Mouse (Mus musculus): ENCODE measurements around the gene Rpusd3. TPM values are rescaled to one million over a fixed set of nuclear protein-coding genes. Genes with fewer than 3 reads are reported as not detected.

Rpusd3 gene
- polyA plus RNA-seq, 1 experiment from 2014 or later, result 21.5 TPM

GRCm38 (mm10) chr6:113455007-113455406 lies 35.9 kb upstream of the Rpusd3 start:
- 35% methylated on average over 5 of the region's 5 CpGs for WGBS
- no peak for TF ChIP-seq CTCF (IDR thresholded peaks at IDR 0.05; ENCODE audit: low read depth)
- no peak overlapping the region for H3K9ac ChIP-seq (ENCODE audit: low read depth, low read length)
- no peak overlapping the region for H3K27ac ChIP-seq (ENCODE audit: low read depth, low read length)
- no peak overlapping the region for H3K4me2 ChIP-seq (replicated peaks; ENCODE audit: low read depth)
- peak; percentile 48; the same call in 1 of the 2 replicates for ATAC-seq
- H3K4me1 ChIP-seq (replicated peaks; ENCODE audit: control insufficient read depth, insufficient read depth, low read length), result no peaks in the 10 kb centered on the region
- H3K27me3 ChIP-seq (replicated peaks; ENCODE audit: control insufficient read depth, insufficient read depth, low read length), result no peaks in the 10 kb centered on the region
- H3K36me3 ChIP-seq (ENCODE audit: control insufficient read depth, insufficient read depth), result no peaks in the 10 kb centered on the region
- H3K4me3 ChIP-seq (ENCODE audit: low read depth, low read length), result no peak overlapping the region
- no peaks in the 10 kb centered on the region for H3K9me3 ChIP-seq (ENCODE audit: control insufficient read depth)

GRCm38 (mm10) chr6:113451839-113452238 lies 32.7 kb upstream of the Rpusd3 start:
- TF ChIP-seq CTCF (IDR thresholded peaks at IDR 0.05; ENCODE audit: low read depth), result no peak
- 79% methylated on average over 2 of the region's 2 CpGs for WGBS
- no peaks in the 10 kb centered on the region for H3K4me1 ChIP-seq (replicated peaks; ENCODE audit: control insufficient read depth, insufficient read depth, low read length)
- no peak for ATAC-seq
- no peak overlapping the region for H3K27ac ChIP-seq (ENCODE audit: low read depth, low read length)
- no peak overlapping the region for H3K4me2 ChIP-seq (replicated peaks; ENCODE audit: low read depth)
- H3K9ac ChIP-seq (ENCODE audit: low read depth, low read length), result no peak overlapping the region
- no peaks in the 10 kb centered on the region for H3K9me3 ChIP-seq (ENCODE audit: control insufficient read depth)
- H3K36me3 ChIP-seq (ENCODE audit: control insufficient read depth, insufficient read depth), result peaks cover 19% of the 10 kb centered on the region
- no peaks in the 10 kb centered on the region for H3K27me3 ChIP-seq (replicated peaks; ENCODE audit: control insufficient read depth, insufficient read depth, low read length)
- H3K4me3 ChIP-seq (ENCODE audit: low read depth, low read length), result no peak overlapping the region

- ATAC-seq, result no peak
- 95% methylated on average over 4 of the region's 4 CpGs for WGBS
- H3K4me3 ChIP-seq (ENCODE audit: low read depth, low read length), result no peak overlapping the region
These were observed 28.5 kb upstream of the Rpusd3 start for GRCm38 (mm10) chr6:113447639-113448038.

DNA sequence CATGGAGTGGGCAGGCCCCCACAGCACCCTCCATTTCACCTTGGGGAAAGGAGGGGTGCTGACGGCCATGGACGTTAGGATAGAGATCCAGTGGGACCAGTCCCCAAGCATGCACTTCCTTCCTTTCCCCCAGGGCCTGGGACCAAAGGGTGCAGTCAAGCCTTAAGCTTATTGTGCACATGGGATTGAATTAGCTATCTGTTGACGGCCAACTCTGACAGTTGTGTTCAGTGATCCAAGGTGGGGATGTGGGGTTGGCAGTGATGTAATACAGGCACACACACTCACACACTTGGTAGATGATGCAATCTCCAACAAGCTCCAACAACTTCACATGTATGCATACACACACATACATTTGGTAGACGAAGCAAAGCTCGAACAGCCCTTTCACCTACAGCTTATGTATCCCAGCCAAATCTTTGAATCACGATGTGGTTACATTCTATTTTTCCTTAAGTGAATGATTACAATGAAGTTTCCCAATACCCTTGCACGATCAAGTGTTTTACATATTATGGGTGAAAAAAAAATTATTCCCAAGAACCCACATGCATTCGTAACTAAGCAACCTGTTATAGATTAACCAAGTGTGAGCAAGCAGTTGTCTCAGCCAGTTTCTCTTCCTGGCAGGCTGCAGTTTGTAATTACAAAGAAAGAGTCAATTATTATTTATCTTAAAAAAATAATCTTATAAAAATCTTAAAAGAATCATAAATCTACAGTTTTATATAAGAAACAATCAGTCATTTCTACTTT lies 25.2 kb upstream of the Rpusd3 start:
- no peak for TF ChIP-seq CTCF (IDR thresholded peaks at IDR 0.05; ENCODE audit: low read depth)
- H3K9me3 ChIP-seq (ENCODE audit: control insufficient read depth), result no peaks in the 10 kb centered on the region
- H3K27ac ChIP-seq (ENCODE audit: low read depth, low read length), result peak overlapping the region; percentile 41; the same call in 1 of the 2 replicates
- H3K27me3 ChIP-seq (replicated peaks; ENCODE audit: control insufficient read depth, insufficient read depth, low read length), result no peaks in the 10 kb centered on the region
- no peak overlapping the region for H3K9ac ChIP-seq (ENCODE audit: low read depth, low read length)
- no peak overlapping the region for H3K4me3 ChIP-seq (ENCODE audit: low read depth, low read length)
- peak; percentile 25; the same call in 1 of the 2 replicates for ATAC-seq
- no peaks in the 10 kb centered on the region for H3K4me1 ChIP-seq (replicated peaks; ENCODE audit: control insufficient read depth, insufficient read depth, low read length)
- 45% methylated on average over 6 of the region's 8 CpGs for WGBS
- H3K36me3 ChIP-seq (ENCODE audit: control insufficient read depth, insufficient read depth), result peaks cover 26% of the 10 kb centered on the region
- peak overlapping the region; percentile 24; the same call in 1 of the 2 replicates for H3K4me2 ChIP-seq (replicated peaks; ENCODE audit: low read depth)

More at GRCm38 (mm10) chr6:113447639-113448038, 28.5 kb upstream of the Rpusd3 start:
- H3K27ac ChIP-seq (ENCODE audit: low read depth, low read length), result no peak overlapping the region
- H3K9ac ChIP-seq (ENCODE audit: low read depth, low read length), result no peak overlapping the region
- H3K4me1 ChIP-seq (replicated peaks; ENCODE audit: control insufficient read depth, insufficient read depth, low read length), result no peaks in the 10 kb centered on the region
- no peak for TF ChIP-seq CTCF (IDR thresholded peaks at IDR 0.05; ENCODE audit: low read depth)
- H3K9me3 ChIP-seq (ENCODE audit: control insufficient read depth), result no peaks in the 10 kb centered on the region
- H3K36me3 ChIP-seq (ENCODE audit: control insufficient read depth, insufficient read depth), result peaks cover 26% of the 10 kb centered on the region
- H3K4me2 ChIP-seq (replicated peaks; ENCODE audit: low read depth), result no peak overlapping the region
- no peaks in the 10 kb centered on the region for H3K27me3 ChIP-seq (replicated peaks; ENCODE audit: control insufficient read depth, insufficient read depth, low read length)

DNA sequence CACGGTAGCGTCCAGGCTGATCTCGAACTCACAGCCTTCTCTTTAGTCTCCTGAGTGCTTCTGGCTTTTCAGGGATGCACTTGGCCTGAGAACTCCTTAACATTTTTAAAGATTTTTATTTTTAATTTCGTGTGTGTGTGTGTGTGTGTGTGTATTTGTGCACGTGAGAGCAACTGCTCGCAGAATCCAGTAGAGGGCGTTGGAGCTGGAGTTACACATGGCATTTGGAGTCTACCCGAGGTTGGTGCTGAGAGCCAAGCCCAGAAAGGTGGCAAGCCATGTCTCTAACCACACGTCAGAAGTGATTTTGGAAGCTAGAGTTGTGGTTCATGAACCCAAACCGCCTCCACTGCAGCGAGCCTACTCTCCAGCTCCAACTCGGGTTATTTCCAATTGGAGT lies 24.0 kb upstream of the Rpusd3 start:
- H3K36me3 ChIP-seq (ENCODE audit: control insufficient read depth, insufficient read depth), result peaks cover 20% of the 10 kb centered on the region
- peak overlapping the region; percentile 51 for H3K27ac ChIP-seq (ENCODE audit: low read depth, low read length)
- peak overlapping the region; percentile 84 for H3K9ac ChIP-seq (ENCODE audit: low read depth, low read length)
- no peaks in the 10 kb centered on the region for H3K4me1 ChIP-seq (replicated peaks; ENCODE audit: control insufficient read depth, insufficient read depth, low read length)
- H3K27me3 ChIP-seq (replicated peaks; ENCODE audit: control insufficient read depth, insufficient read depth, low read length), result no peaks in the 10 kb centered on the region
- H3K4me3 ChIP-seq (ENCODE audit: low read depth, low read length), result peak overlapping the region; percentile 92
- no peaks in the 10 kb centered on the region for H3K9me3 ChIP-seq (ENCODE audit: control insufficient read depth)
- peak; percentile 56 for TF ChIP-seq CTCF (IDR thresholded peaks at IDR 0.05; ENCODE audit: low read depth)
- whole genome bisulfite sequencing, result 44% methylated on average over 12 of the region's 12 CpGs
- ATAC-seq, result no peak
- peak overlapping the region; percentile 93 for H3K4me2 ChIP-seq (replicated peaks; ENCODE audit: low read depth)

GRCm38 (mm10) chr6:113442442-113443090 lies 23.4 kb upstream of the Rpusd3 start, which contains the start of gene Jagn1:
Gene Jagn1 (plus strand): TSS chr6:113442569.
- ATAC-seq, result peak; percentile 74
- WGBS, result under 1% methylated on average over 39 of the region's 45 CpGs
- Histone ChIP-seq H3K4me2 (replicated peaks; ENCODE audit: low read depth) (peak within 1 kb of the TSS; percentile 93), H3K27me3 (replicated peaks; ENCODE audit: control insufficient read depth, insufficient read depth, low read length) (no peaks in the 10 kb centered on the region), H3K9me3 (ENCODE audit: control insufficient read depth) (no peaks in the 10 kb centered on the region), H3K36me3 (ENCODE audit: control insufficient read depth, insufficient read depth) (peaks cover 14% of the 10 kb centered on the region), H3K4me1 (replicated peaks; ENCODE audit: control insufficient read depth, insufficient read depth, low read length) (no peaks in the 10 kb centered on the region), H3K4me3 (ENCODE audit: low read depth, low read length) (peak within 1 kb of the TSS; percentile 92), H3K27ac (ENCODE audit: low read depth, low read length) (peak within 1 kb of the TSS; percentile 51), H3K9ac (ENCODE audit: low read depth, low read length) (peak within 1 kb of the TSS; percentile 84)
- TF ChIP-seq CTCF (IDR thresholded peaks at IDR 0.05; ENCODE audit: low read depth), result no peak
